Mouse (Mus musculus) liver, embryonic 14 days (tissue): ENCODE data around the gene Tbc1d23. TPM values are rescaled to one million over a fixed set of nuclear protein-coding genes. Genes with fewer than 3 reads are reported as not detected.

Source experiments
- polyA plus RNA-seq: library from polyadenylated mRNA; depleted of rRNA; stranded (reverse); fragments of >200 nt; gene quantifications from 2 replicates; pipeline ENCODE4 v1.2.3, GENCODE M21; 2012; rRNA removed

Gene Tbc1d23
- polyA plus RNA-seq: 7.4 and 7.9 TPM in 2 replicates

GRCm38 (mm10) chr16:57231089-57231936, at the start of gene Tbc1d23:
Tbc1d23 (minus strand) TSS chr16:57231504.

GRCm38 (mm10) chr16:57166611-57167513, 64.4 kb downstream of the Tbc1d23 start, which contains the start of gene Nit2:
Nit2 (minus strand) TSS chr16:57167341.

GRCm38 (mm10) chr16:57120913-57121815, 110.1 kb downstream of the Tbc1d23 start, which contains the start of gene Tomm70a:
Tomm70a (plus strand) TSS chr16:57121703.

Other genes starting within 250 kb of the Tbc1d23 start
- 0.02 and 0.06 TPM in 2 replicates for gene Tmem45a2, start 160.1 kb downstream of the Tbc1d23 start, polyA plus RNA-seq
- 17.7 and 20.0 TPM in 2 replicates for gene Tomm70a, start 109.8 kb downstream of the Tbc1d23 start, polyA plus RNA-seq
- 15.0 and 17.5 TPM in 2 replicates for gene Nit2, start 64.2 kb downstream of the Tbc1d23 start, polyA plus RNA-seq
- gene Tmem30c, start 61.4 kb upstream of the Tbc1d23 start, polyA plus RNA-seq: 0.01 TPM in 2 replicates
- gene Filip1l, start 121.6 kb upstream of the Tbc1d23 start, polyA plus RNA-seq: 2.7 and 2.9 TPM in 2 replicates